Mouse (Mus musculus) gonadal fat pad, adult 2 months (tissue): ENCODE measurements at regions not wholly inside any gene's neighbourhood (a gene's known extent, or its start where the extent isn't known, plus 50 kb on each side); places are given as distances from the start of the nearest gene placed in this dataset.

Experiments
- DNase-seq: peaks from one replicate; pipeline ENCODE4 v3.0.0-alpha.2; 2012; ENCODE audit warnings: low read depth

DNA sequence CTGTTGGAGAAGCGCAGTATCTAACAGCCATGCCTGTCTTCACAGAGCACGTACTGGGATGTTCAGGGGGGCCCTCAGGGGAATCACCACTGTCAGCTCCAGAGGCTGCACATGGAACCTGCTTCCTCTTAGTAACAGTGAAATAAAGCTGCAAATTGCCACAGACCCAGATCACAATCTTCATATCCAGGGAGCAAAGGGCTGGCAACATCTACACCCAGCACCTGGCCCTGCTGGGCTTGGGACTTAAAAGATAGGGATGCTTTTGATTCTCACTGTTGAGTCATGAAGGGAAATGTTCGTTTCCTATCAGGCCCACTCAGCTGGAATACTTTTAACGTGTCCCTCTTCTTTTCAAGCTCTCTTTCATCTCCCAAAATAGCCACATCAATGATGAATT, 322.4 kb upstream of the Trib2 start:
- DNase-seq, result no peak

GRCm38 (mm10) chr12:16137801-16138200, 321.1 kb upstream of the Trib2 start:
- no peak for DNase-seq

DNA sequence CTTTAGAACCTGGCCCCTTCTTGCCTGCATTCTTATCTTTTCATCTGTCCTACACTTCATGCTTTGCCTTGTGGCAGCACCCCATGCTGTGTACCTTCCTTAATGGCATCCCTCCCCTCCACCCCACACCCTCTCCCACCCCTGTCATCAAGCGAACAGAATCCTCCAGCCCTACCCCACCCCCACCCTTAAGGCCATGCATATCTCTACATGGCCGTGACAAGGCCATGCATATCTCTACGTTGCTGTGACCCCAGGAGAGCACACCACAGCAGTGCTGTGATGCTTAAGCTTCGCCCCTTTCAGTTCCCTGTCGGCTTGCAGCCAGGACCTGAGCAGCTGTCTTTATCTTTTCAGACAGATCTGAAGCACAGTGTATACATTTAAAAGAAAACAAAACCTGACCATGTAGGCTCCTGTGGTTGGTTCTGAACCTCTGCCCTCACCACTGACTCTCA, 319.5 kb upstream of the Trib2 start:
- DNase-seq, result no peak

DNA sequence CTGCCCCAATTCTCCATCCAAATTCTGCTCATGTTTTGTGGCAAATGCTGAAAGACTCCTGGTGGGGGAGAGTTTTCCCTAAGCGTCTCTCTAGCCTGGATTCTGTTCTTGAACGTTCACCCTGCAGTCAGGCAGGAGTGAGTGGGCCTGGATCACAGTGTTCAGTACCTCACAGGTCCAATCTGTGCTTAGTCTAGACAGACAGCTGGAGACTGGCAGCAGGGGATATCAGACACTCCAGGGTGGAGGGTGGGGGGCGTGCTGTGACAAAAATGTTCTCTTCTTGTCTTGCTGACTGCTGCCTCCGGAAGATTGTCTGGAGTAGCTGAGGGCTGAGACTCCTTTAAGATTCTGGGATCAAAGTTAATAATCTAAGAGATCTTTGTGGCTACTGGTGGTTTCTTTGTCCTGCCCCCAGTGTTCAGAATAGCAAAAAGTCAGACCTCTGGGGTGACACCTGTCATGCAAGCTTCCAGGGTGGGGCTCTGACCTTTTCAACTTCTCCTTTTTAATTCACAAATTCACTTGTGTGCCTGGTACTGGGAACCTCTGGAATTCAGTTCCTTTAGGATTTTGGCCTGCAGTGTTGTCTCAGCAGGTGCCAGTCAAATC, 319.0 kb upstream of the Trib2 start:
- DNase-seq, result no peak

GRCm38 (mm10) chr12:16134446-16134845, 317.7 kb upstream of the Trib2 start:
- no peak for DNase-seq

DNA sequence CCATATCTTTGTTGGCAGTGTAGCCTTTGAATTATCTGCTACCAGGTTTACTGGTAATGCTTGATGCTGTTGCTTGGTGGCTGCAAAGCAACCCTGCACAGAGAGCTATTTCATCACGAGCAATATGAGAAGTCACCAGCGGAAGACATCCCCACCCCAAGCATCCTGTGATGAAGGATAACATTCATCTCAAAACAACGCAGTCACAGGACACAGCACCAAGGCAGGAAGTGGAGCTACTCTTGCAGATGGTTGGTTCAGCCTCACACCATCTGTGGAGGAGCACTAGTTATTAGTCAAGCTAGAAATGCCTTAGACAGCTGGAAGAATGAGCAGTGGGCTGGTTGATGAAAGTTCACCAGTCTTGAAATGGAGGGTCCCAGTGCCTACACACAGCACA, 316.5 kb upstream of the Trib2 start:
- no peak for DNase-seq

GRCm38 (mm10) chr12:16131740-16132077, 315.0 kb upstream of the Trib2 start:
- DNase-seq, result no peak

- DNase-seq, result no peak
Observed at GRCm38 (mm10) chr12:16131028-16131739, 314.5 kb upstream of the Trib2 start.

DNA sequence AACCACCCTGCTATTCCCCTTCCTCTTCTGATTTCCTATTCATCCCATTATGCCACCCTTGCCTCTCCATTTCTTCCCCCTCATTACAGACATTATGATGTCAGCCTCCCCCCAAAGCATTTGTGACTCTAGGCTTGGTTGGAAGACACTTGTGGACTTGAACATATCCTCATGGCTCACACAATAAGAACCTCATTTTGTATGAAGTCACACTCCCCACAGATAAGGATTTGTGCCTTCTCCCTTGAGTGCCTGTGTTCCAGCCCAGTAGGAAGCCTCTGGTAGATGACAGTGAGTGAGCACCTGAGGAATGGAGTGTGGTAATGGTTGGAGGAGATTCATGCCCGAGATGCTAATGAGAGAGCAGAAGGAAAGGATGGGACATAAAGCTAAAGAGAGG, 313.9 kb upstream of the Trib2 start:
- no peak for DNase-seq

DNA sequence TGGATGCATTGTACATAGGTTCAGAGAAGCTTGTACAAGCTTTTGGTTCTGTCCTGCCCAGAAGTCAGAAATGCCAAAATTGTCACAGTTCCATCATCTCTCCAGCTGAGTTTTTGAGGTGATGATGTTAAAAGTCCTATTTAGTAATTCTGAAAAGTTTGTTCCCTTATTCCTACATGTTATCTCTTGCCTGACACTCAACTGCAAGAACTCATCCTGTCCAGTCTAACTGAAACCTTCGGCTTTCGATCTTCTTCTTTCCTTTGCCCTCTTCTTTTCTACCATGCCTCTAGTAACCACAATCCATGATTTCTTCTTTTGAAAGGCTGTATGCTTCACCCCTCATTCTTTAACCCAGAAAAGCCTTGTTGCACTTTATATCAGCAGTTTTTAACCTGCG, 313.2 kb upstream of the Trib2 start:
- no peak for DNase-seq

DNA sequence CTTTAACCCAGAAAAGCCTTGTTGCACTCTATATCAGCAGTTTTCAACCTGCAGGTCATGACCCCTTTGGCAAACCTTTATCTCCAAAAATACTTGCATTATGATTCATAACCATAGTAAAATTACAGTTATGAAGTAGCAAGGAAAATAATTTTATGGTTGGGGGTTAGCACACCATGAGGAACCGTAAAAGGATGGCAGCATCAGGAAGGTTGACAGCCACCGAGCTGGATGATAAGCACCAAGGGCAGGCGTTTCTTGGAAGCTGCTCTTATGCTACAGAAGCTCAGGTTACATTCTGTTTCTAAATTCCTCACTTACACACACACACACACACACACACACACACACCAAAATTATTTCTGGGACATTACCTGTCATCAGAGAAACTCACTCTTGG, 312.5 kb upstream of the Trib2 start:
- no peak for DNase-seq

GRCm38 (mm10) chr12:16124906-16125305, 308.2 kb upstream of the Trib2 start:
- DNase-seq, result no peak

DNA sequence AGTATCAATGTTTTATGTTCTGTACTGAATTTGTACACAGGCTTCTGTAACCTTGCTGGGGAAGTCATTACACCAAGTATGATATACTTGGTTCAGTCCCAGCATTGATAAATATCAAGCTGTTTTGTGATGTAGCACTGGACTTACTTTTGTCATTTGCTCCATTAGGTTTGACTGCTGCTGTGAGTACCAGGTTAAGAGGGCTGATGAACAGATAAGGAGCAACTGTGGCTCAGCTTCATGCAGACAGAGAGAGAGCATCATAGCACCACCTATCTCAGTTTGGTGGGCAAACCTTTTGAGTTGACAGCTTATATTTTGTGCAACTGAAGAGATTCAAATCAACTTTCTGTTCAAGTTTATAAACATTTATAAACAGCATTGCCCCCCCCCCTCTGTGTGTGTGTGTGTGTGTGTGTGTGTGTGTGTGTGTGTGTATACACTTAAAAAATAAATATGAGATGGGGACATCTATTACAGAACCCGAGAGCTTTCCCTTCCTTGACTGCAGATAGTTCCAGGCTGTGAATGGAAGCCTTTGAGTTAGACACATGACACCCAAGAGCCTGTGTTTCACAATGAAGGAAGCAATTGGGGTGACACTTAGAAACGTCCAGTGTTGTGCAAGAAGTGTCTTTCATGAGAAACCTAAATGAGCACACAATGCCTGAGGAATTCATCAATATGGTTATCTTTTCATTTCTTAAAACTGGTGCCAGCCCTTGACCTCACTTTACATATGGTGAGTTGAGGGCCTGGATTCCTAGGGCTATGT, 305.8 kb upstream of the Trib2 start:
- peak; percentile 40 for DNase-seq

DNA sequence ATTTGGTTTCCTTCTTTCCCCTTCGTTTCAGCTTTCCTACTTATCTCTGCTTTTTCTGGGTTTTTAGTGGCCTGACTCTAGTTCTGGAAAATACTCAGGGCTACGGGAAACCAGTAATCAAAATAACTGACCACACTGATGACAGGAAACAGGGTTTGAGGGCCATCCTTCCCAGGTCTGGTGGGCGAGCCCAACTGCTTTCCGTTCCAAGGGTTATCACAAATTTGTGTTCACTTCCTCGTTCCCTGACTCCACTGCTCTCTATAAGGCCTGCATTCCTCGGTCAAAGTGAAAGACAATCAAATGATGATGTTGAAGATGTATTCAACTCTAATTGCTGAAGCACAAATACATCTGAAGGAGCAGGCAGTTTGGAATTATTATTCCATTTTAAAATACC, 305.1 kb upstream of the Trib2 start:
- DNase-seq, result no peak

DNA sequence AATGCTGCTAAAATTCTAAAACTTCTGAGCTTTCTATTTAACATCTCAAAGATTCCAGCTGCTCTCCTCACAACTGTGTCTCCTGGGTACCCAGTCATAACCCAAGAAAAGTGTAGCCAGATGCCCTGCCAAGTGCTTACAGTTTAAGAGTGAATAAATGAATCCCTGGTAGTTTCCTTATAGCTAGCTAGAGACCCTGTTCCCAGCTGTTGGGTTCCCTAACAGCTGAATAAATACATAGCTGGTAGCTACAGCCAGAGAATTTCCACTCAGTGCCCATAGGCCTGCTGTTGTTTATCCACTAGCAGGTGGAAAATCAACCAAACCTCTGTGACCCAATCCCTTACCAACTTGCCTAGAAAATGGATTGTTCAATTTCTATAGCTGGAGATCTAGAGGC, 302.0 kb upstream of the Trib2 start:
- no peak for DNase-seq

- DNase-seq, result no peak
Observed at GRCm38 (mm10) chr12:16106946-16107345, 290.2 kb upstream of the Trib2 start.

GRCm38 (mm10) chr12:16098840-16099239, 282.1 kb upstream of the Trib2 start:
- no peak for DNase-seq

DNA sequence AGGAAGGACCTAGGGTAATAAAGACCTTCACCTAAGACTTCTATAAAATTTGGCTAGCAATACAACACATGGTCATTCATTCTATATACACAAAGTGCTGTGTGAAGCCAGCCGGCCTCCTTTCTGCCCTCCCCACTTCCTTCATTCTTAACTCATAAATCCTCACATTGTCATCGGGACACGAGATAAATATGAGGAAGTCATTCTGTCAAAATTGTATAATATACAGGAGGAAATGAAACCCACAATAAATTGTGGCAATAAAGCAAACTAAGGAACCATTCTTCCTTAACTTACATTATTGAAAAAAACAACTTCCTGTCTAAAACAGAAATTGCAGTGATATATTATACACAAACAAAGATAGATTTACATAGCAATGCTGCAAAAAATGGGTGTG, 275.9 kb upstream of the Trib2 start:
- DNase-seq, result no peak

GRCm38 (mm10) chr12:16091336-16091735, 274.6 kb upstream of the Trib2 start:
- DNase-seq, result no peak

GRCm38 (mm10) chr12:16083176-16083575, 266.5 kb upstream of the Trib2 start:
- no peak for DNase-seq

DNA sequence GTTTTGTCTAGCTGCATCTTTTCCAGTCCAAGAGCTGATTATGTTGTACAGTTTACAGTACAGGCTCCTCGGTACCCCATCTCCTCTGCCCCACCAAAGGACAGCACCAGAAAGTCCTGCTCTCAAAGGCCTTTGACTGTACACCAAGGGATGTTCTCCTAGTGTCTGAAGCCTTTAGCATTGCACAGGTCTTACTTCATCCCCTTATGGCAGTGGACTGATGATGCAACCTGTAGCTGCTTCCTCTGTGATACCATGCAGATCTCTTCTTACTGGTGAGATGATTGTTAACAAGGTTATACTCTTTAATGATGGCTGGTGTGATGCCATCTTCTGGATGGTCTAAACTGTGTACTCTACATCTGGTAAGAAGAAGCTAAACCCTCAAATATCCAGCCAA, 260.5 kb upstream of the Trib2 start:
- DNase-seq, result no peak

DNA sequence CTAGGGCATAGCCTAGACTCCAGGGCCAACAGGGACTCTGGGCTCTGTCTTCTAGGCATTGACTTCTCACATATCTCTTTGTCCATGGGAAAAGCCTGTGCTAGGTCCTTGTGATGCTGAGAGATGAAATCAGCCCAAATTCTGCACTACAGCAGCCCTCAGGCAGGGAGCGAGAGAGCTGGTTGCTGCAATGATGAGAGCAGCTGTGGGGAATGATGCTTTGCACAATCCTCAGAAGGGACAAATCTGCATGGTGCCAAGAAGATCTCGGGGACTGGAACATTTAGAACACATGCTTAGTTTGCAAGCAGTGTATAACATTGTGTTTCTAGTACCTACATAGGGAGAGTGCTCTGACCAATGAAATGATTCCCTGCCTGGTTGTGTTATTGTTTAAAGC, 259.2 kb upstream of the Trib2 start:
- no peak for DNase-seq

DNA sequence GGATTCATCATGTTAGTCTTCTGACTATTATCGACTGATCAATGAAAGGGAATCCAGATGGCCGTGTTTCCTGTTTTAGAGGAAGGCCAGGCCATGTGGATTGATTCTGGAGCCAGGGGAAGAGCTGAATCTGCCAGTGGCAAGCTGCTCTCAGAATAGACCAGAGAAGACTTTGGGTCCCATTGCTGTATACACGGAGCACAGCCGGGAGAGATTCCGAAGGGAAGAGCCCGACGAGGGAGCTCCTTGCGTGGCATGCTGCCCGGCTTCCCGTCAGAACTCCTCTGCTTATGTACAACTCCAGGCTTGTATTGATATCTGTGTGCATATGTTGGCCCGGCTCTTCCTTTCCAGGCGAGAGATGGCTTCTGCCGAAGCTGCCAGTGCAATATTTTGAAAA, 252.2 kb upstream of the Trib2 start:
- no peak for DNase-seq
